Mouse (Mus musculus) thymus, postnatal 25 days (tissue): ENCODE results near the gene Sp100.

Experiments used
- DNase-seq: peaks from one replicate; pipeline ENCODE4 v3.0.0; 2022

Sp100 gene

DNA sequence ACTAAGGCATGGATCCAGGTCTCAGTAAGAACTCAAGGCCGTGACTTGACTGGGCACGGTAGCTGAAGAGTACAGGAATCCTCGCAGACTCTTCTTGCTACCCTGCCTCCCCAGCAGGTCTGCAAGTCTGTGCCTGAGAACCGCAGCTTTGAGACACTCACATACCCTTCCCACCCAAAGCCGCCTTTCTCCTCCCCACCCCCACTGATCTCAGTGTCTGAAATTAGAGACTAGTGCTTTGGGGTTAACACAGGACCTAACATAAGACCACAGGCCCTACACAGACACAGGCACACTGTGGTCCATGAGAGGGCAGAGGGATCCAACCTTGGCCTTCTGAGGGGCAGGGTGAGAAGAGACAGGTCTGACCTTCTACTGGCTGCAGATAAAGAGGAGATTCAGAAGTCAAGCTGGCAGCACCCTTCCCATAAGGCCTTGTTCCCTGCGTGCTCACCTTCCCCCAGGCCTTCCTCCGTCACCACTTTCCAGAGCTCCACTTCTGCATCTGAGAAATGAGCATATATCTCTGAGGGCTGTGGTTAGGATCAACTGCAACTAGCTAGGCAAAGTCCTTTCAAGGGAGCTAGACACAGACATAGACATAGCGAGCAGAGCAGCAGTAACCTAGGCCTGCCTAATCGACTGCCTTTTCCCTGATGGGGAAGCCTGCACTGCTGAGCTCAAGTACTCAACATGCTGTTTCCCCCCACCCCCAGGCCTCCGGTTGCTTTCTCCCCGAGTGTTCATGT lies 102.3 kb downstream of the Sp100 start:
- peak; percentile 55 for DNase-seq

DNA sequence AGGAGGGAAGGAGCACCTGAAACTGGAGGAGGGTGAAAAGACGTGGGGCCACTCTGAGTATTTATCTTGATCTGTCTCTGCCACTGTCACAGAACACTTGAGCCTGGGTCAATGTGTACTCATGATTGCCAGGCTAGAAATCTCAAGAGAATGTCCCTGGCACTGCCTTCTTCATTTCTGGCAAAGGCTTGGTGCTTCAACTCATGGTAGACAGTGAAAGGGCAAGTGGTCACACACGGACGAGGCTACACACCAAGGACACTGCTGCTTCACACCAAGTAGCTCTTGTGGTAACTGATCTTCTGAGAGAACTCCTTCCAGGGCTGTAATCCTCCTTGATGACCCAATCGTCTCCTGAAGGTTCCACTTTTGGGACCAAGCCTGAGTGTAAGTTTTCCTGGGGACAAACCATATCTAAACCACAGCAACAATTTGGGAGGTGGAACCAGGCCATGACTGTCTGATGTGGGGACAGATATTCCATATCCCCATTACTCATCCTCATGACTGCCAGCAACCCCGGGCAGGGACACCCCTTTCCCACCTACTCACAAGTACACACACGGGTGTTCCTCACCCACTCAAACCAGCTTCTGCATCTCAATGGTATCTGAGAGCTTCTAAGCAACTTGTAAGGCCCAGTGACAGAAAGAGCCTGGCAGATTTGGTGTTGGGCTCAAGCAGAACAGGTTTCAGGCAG lies 107.9 kb downstream of the Sp100 start:
- no peak for DNase-seq

DNA sequence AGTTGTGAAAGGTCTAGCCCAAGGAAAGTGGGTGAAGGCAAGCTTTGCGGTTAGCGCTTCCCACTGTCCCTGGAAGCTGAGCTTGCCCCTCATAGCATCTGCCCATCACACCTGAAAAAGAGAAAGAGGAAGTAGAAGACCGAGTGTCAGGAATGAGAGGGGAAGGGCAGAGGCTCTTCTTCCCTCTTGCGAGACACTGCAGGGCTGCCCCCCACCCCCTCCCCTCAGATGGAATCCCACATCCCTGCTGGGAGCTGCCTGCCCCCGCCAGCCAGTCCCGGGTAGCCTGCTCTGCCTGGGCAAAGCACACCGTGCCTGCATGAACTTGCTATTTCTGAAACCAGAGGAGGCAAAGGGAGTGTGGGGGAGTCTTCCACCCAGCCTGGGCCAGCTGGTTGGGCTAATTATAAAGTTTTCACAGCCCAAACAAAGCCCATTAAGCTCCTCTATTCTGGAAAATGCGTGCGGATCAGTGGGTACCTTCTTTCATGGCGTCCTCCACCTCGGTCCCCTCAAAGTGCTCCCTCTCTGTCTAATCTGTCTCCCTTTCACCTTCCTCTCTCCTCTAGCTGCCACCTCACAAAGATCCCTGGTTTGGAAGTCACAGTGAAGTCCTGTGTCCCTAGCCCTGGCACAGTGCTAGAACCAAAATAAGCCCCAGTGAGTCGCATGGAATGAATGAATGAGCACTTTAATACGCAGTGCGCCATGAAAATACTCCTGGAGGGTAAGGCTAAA lies 108.6 kb downstream of the Sp100 start:
- DNase-seq: no peak

DNA sequence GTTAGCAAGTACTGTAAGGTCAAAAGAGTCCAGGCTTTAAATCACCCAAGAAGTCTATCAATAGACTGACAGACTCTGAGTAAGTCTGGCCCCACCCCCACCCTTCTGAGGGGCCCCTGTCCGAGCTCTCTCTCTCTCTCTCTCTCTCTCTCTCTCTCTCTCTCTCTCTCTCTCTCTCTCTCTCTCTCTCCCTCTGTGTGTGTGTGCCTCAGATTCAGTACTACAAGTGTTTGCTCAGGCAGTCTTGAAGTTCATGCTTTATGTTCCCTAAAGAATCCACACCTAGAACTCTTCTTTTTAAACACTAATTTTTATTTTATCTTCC lies 109.1 kb downstream of the Sp100 start:
- DNase-seq: no peak
